Mouse (Mus musculus) MEL-GATA-1-ER (cell line): ENCODE data around the gene Gpr68.
A peak's percentile ranks its signal among the peaks of the same experiment; 100 is the strongest.

Experiments used
- DNase-seq: peaks from one replicate; pipeline ENCODE4 v3.0.0-alpha.2; 2012; ENCODE audit warnings: low read depth; ENCODE audit errors: extremely low read depth

Gpr68 gene

GRCm38 (mm10) chr12:100907598-100908297, at the start of gene Gpr68:
TSS of gene Gpr68 (minus strand) at chr12:100908198.
- no peak for DNase-seq

GRCm38 (mm10) chr12:100957257-100957656, 49.3 kb upstream of the Gpr68 start:
- no peak for DNase-seq

- no peak for DNase-seq
Observed at GRCm38 (mm10) chr12:100956825-100957224, 48.8 kb upstream of the Gpr68 start.

GRCm38 (mm10) chr12:100956028-100956427, 48.0 kb upstream of the Gpr68 start:
- peak; percentile 51 for DNase-seq

GRCm38 (mm10) chr12:100953926-100954325, 45.9 kb upstream of the Gpr68 start:
- DNase-seq, result no peak

- DNase-seq, result peak; percentile 52
Observed at GRCm38 (mm10) chr12:100952193-100952931, 44.4 kb upstream of the Gpr68 start.

GRCm38 (mm10) chr12:100949146-100949545, 41.1 kb upstream of the Gpr68 start:
- DNase-seq, result no peak

- DNase-seq, result no peak
Observed at GRCm38 (mm10) chr12:100948021-100948420, 40.0 kb upstream of the Gpr68 start.

GRCm38 (mm10) chr12:100945948-100946347, 38.0 kb upstream of the Gpr68 start:
- no peak for DNase-seq

GRCm38 (mm10) chr12:100945501-100945900, 37.5 kb upstream of the Gpr68 start:
- no peak for DNase-seq

GRCm38 (mm10) chr12:100944921-100945336, 36.9 kb upstream of the Gpr68 start:
- DNase-seq, result no peak

GRCm38 (mm10) chr12:100943146-100943545, 35.1 kb upstream of the Gpr68 start:
- DNase-seq, result no peak

GRCm38 (mm10) chr12:100941361-100941760, 33.4 kb upstream of the Gpr68 start:
- no peak for DNase-seq

- DNase-seq, result no peak
Observed at GRCm38 (mm10) chr12:100937441-100938360, 29.7 kb upstream of the Gpr68 start.

- DNase-seq, result no peak
Observed at GRCm38 (mm10) chr12:100936737-100937136, 28.7 kb upstream of the Gpr68 start.

GRCm38 (mm10) chr12:100936116-100936515, 28.1 kb upstream of the Gpr68 start:
- DNase-seq, result peak; percentile 34

- DNase-seq, result no peak
Observed at GRCm38 (mm10) chr12:100934796-100935195, 26.8 kb upstream of the Gpr68 start.

- DNase-seq, result no peak
Observed at GRCm38 (mm10) chr12:100931653-100932052, 23.7 kb upstream of the Gpr68 start.

GRCm38 (mm10) chr12:100928286-100928685, 20.3 kb upstream of the Gpr68 start:
- no peak for DNase-seq

GRCm38 (mm10) chr12:100925644-100926619, 17.9 kb upstream of the Gpr68 start:
- DNase-seq, result peak; percentile 41
